Mouse (Mus musculus) ES-Bruce4 (cell line): ENCODE data around the gene C5ar2.
A peak's percentile ranks its signal among the peaks of the same experiment; 100 is the strongest.

Experiments used
- CTCF ChIP-seq: IDR thresholded peaks from one replicate; pipeline ENCODE4 v1.8.1; 2011; ENCODE audit warnings: low read depth, low read length
- POLR2A ChIP-seq: IDR thresholded peaks from one replicate; pipeline ENCODE4 v1.8.1; 2011; ENCODE audit warnings: low read length; ENCODE audit not compliant: insufficient read depth

DNA sequence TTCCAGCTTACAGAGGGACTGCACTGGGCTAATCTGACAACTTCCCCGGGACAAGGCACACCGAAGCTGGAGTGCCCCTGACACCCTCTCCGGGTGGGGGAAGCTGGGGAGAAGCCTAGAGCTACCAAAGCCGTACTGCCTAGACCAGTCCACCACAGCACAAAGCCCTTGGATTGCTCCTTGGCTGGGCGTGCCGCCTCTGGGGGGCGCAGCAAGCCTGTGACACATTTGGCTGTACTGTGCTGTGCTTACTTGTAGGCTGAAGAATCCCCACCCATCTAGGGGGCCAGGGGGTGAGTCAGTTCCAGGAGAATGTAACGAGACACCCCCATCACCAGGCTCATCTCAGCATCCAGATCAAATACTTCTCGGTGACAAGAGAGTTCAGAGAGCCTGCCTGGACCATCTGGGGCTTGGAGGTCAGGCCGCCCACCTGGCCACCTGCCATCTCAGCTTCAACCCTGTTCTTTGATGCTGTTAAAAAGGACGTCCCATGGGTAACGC lies 33.0 kb downstream of the C5ar2 start:
- TF ChIP-seq POLR2A (no peak), CTCF (peak; percentile 56)
